Mouse (Mus musculus) hindbrain, postnatal 0 days (tissue): ENCODE data around the gene Vhl. TPM values are rescaled to one million over a fixed set of nuclear protein-coding genes. Genes with fewer than 3 reads are reported as not detected.

ENCODE experiments used
- ATAC-seq: fragments of 200-750 bp; cut with Nextera tagmentation; 2 replicates; pipeline ENCODE4 v1.8.0; 2017; ENCODE audit warnings: mild to moderate bottlenecking, moderate TSS enrichment, moderate library complexity
- DNase-seq: peaks from one replicate; pipeline ENCODE4 v3.0.0-alpha.2; 2015; ENCODE audit warnings: low spot score
- H3K27ac ChIP-seq: fragments of 300-500 bp; sonication (generic); 2 replicates; pipeline ENCODE4 v1.5.1; 2014; ENCODE audit warnings: mild to moderate bottlenecking
- H3K27me3 ChIP-seq: fragments of 300-500 bp; sonication (generic); 2 replicates; pipeline ENCODE4 v1.6.1; 2014; ENCODE audit warnings: low read length, mixed read lengths; ENCODE audit not compliant: insufficient read depth
- H3K36me3 ChIP-seq: fragments of 300-500 bp; sonication (generic); 2 replicates; pipeline ENCODE4 v1.6.1; 2014; ENCODE audit warnings: low read length, mixed read lengths; ENCODE audit not compliant: insufficient read depth
- H3K4me1 ChIP-seq: fragments of 300-500 bp; sonication (generic); 2 replicates; pipeline ENCODE4 v1.6.1; 2014; ENCODE audit warnings: antibody characterized with exemption, low read length, mixed read lengths; ENCODE audit not compliant: insufficient read depth
- H3K4me2 ChIP-seq: fragments of 300-500 bp; sonication (generic); 2 replicates; pipeline ENCODE4 v1.6.1; 2014; ENCODE audit warnings: low read depth, mild to moderate bottlenecking, low read length, moderate library complexity, mixed read lengths
- H3K4me3 ChIP-seq: fragments of 300-500 bp; sonication (generic); 2 replicates; pipeline ENCODE4 v1.5.1; 2014; ENCODE audit warnings: low read length
- H3K9ac ChIP-seq: fragments of 300-500 bp; sonication (generic); replicated peaks from 2 replicates; pipeline ENCODE4 v1.6.1; 2014; ENCODE audit warnings: mild to moderate bottlenecking, low read length, moderate library complexity, mixed read lengths
- H3K9me3 ChIP-seq: fragments of 300-500 bp; sonication (generic); 2 replicates; pipeline ENCODE4 v1.6.1; 2016; ENCODE audit warnings: low read length, mixed read lengths
- CTCF ChIP-seq: IDR thresholded peaks from 2 replicates; pipeline ENCODE4 v1.5.1; 2016; ENCODE audit warnings: antibody characterized with exemption, control low read depth, low read depth
- WGBS: fragments of 180-500 bp; shearing (Covaris S2); extraction: QIAGEN DNeasy Blood & Tissue Kit; methylation state at CpG from one replicate; pipeline ENCODE4 v1.1.7; 2014; 5-methylcytosine and 5-hydroxymethylcytosine counted together
- polyA plus RNA-seq: library from polyadenylated mRNA; unstranded; fragments of >200 nt; fragmentation: Nextera tagmentation; extraction: Ambion mirVana; gene quantifications from 2 replicates; pipeline ENCODE4 v1.2.1, GENCODE M21; 2015
- total RNA-seq: library from RNA; depleted of rRNA; stranded (reverse); fragments of >200 nt; gene quantifications from 2 replicates; pipeline ENCODE4 v1.2.3, GENCODE M21; 2014

The Vhl gene
- total and polyA plus RNA-seq, 2 experiments from 2014 or later = 66.8 to 95.9 TPM

DNA sequence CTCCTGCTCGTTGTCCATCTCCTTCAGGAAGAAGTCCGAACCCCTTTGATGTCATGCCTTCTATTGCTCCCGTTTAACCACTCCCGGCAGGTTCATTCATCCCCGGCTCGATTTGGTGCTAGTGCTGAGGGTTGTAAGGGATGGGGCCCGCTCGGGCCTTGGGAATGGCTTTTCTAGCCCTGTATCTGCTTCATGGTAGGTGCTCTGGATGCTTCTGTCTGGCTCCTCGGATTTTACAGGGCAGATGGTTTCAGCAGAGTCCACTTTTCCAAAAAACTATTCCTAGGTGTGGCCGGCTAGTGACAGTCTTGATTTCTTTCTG is 18.6 kb upstream of the Vhl start:
- TF ChIP-seq CTCF = no peak
- peaks cover 10% of the 10 kb centered on the region; the same call in 1 of the 2 replicates for H3K4me1 ChIP-seq
- no peak for DNase-seq
- WGBS = 3% methylated on average over 10 of the region's 10 CpGs
- H3K9me3 ChIP-seq = no peaks in the 10 kb centered on the region
- H3K36me3 ChIP-seq = no peaks in the 10 kb centered on the region; the same call in 1 of the 2 replicates
- peak overlapping the region; percentile 69 for H3K4me2 ChIP-seq
- H3K9ac ChIP-seq = peak overlapping the region; percentile 92
- H3K27ac ChIP-seq = peak overlapping the region; percentile 93
- H3K27me3 ChIP-seq = no peaks in the 10 kb centered on the region
- peak; percentile 31; the same call in 1 of the 2 replicates for ATAC-seq
- H3K4me3 ChIP-seq = peak overlapping the region; percentile 90

DNA sequence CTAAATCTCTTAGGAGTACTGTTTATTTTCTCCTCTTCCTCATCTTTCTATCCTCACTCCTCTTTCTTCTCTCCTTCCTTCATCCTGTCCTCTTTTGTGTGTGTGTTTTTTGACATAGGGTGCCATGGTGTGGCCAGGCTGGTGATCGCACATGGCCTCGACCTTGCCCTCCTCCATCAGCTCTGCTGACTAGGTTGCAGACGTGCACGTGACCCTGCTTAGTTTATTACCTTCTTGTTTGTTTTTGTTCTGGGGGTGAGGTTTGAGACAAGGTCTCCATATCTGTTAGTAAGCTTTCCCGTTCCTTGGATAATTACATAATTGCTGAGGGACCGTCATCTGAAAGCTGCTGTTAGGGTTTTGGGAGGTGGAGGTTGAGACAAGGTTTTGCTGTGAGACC is 14.9 kb upstream of the Vhl start:
- H3K9ac ChIP-seq = no peak overlapping the region
- H3K4me1 ChIP-seq = peaks cover 10% of the 10 kb centered on the region; the same call in 1 of the 2 replicates
- peaks cover 4% of the 10 kb centered on the region; the same call in 1 of the 2 replicates for H3K36me3 ChIP-seq
- H3K9me3 ChIP-seq = no peaks in the 10 kb centered on the region
- no peak for TF ChIP-seq CTCF
- no peak overlapping the region for H3K4me3 ChIP-seq
- no peak overlapping the region for H3K4me2 ChIP-seq
- ATAC-seq (no peak), DNase-seq (no peak)
- H3K27me3 ChIP-seq = no peaks in the 10 kb centered on the region
- no peak overlapping the region for H3K27ac ChIP-seq
- whole genome bisulfite sequencing = 89% methylated on average over 6 of the region's 6 CpGs

DNA sequence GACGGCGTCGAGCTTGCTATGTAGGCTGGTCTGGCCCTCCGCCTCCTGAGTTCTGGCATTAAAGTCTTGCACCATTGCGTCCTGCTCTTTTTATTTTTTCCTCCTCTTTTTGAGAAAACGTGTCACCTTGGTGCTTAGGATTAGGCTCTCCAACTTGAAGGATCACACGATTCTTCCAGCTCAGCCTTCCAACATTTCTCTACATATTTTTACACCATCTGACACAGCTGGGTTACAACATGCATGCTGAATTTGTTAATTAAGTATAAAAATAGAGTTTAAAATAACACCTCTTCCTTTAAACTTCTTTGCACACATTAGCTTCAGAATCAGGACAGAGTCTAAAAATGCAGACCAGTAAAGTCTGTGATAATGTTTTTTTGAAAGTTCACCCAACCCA is 14.5 kb upstream of the Vhl start:
- H3K27me3 ChIP-seq = no peaks in the 10 kb centered on the region
- H3K4me1 ChIP-seq = peaks cover 10% of the 10 kb centered on the region; the same call in 1 of the 2 replicates
- no peak overlapping the region for H3K4me3 ChIP-seq
- WGBS = 94% methylated on average over 7 of the region's 7 CpGs
- no peak overlapping the region for H3K4me2 ChIP-seq
- ATAC-seq = no peak
- H3K9me3 ChIP-seq = no peaks in the 10 kb centered on the region
- no peak for TF ChIP-seq CTCF
- DNase-seq = no peak
- H3K27ac ChIP-seq = no peak overlapping the region
- H3K36me3 ChIP-seq = peaks cover 4% of the 10 kb centered on the region; the same call in 1 of the 2 replicates
- no peak overlapping the region for H3K9ac ChIP-seq

DNA sequence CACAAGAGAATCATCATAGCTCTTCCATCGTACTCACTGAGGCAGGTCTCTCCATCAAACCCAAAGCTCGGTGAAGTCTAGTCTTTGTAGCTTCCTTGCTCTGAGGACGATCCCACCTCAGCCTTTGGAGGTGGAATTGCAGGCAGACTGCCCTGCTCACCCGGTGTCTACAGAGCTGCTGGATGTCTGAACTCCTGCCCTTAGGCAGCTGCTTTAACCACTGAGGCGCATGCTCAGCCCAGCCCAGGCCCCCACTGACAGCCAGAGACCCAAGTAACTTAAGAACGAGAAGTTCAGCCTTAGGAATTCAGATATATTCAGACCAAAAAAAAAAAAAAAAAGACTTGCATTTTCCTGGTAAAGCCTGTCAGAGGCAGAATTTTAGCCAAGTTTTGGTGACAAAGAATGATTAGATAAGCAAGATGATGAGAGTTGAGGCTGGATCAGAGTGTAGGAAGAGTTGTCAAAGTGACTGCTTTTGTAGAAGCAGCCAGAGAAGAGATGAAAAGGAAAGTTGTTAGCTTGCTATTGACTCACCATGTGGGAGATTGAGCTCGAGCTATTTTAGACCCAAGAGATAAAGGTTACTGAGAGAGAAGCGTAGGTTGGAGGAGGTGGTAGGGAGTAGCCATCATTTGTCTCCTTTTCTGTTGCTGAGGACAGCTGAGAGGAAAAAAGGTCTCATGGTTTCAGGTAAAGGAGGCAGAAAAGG is 11.3 kb upstream of the Vhl start:
- 90% methylated on average over 8 of the region's 8 CpGs for WGBS
- no peak for DNase-seq
- no peak for TF ChIP-seq CTCF

DNA sequence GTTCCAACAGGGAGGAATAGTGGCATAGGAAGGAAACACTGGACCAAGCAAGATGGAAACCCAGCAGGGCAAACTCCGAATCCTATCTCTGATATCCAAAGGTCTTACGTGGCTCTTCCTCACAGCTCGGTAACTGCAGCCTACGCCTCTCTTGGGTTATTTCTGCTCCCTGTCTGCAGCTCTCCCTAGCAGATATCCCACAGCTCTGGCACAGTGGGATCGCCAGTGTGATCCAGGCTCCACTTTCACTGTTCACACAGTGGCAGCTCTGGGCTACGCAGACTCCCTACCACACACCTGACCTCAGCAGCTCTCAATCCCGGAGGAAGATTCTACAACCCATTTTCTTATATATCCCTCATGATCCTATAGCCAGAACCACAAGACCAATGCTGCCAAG is 9.6 kb upstream of the Vhl start:
- ATAC-seq (no peak), DNase-seq (no peak)
- Histone ChIP-seq H3K9me3 (no peaks in the 10 kb centered on the region), H3K27ac (no peak overlapping the region), H3K4me3 (no peak overlapping the region), H3K4me2 (no peak overlapping the region), H3K27me3 (no peaks in the 10 kb centered on the region), H3K4me1 (no peaks in the 10 kb centered on the region), H3K9ac (no peak overlapping the region), H3K36me3 (peaks cover 33% of the 10 kb centered on the region)
- TF ChIP-seq CTCF = no peak
- WGBS = 99% methylated on average over 7 of the region's 7 CpGs

More for the DNA sequence above, 11.3 kb upstream of the Vhl start:
- H3K9ac ChIP-seq = no peak overlapping the region
- no peak overlapping the region for H3K4me3 ChIP-seq
- no peaks in the 10 kb centered on the region for H3K4me1 ChIP-seq
- no peak for ATAC-seq
- peaks cover 24% of the 10 kb centered on the region for H3K36me3 ChIP-seq
- no peaks in the 10 kb centered on the region for H3K9me3 ChIP-seq
- H3K4me2 ChIP-seq = no peak overlapping the region
- no peaks in the 10 kb centered on the region for H3K27me3 ChIP-seq
- H3K27ac ChIP-seq = no peak overlapping the region

DNA sequence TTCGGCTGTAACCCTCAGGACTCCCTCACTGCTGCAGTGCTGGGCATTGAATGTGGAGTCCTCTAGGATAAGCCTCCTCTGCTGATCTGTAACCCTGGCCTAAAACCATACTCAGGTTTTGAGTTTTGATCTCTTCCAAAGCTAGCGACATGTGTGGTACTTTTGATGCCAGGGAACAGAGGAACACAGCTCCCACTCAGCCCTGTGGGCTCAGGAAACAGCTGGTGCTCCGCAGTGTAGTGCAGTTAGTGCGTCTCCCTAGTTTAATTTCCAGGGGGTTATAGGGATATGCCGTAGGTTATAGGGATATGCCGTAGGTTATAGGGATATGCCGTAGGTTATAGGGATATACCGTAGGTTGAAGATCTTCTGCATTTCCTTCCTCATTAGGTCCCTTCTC is 8.8 kb upstream of the Vhl start:
- DNase-seq (no peak), ATAC-seq (no peak)
- Histone ChIP-seq H3K9ac (no peak overlapping the region), H3K4me2 (no peak overlapping the region), H3K9me3 (no peaks in the 10 kb centered on the region), H3K27me3 (no peaks in the 10 kb centered on the region), H3K4me3 (no peak overlapping the region), H3K36me3 (peaks cover 33% of the 10 kb centered on the region), H3K27ac (no peak overlapping the region), H3K4me1 (no peaks in the 10 kb centered on the region)
- 95% methylated on average over 8 of the region's 8 CpGs for WGBS
- TF ChIP-seq CTCF = no peak

DNA sequence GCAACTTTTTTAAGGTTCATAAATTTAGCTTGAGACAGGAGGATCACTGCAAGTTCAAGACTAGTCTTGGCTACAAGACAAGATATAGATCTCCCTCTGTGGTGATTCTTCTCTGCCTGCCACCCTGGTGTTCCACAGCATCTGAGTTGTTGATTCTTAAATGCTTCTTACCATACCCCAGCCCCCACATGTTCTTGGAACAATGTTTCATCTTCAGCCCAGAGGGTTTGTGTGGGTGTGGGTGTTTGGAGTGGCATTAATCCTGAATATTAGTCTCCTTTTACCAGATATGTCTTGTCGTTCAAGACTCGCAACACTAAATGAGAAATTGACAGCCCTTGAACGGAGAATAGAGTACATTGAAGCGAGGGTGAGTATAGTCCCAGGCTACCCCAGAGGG is 8.3 kb upstream of the Vhl start:
- Histone ChIP-seq H3K4me3 (no peak overlapping the region), H3K27ac (no peak overlapping the region), H3K27me3 (no peaks in the 10 kb centered on the region), H3K9me3 (no peaks in the 10 kb centered on the region), H3K9ac (no peak overlapping the region), H3K4me1 (no peaks in the 10 kb centered on the region), H3K36me3 (peaks cover 33% of the 10 kb centered on the region), H3K4me2 (no peak overlapping the region)
- 92% methylated on average over 4 of the region's 4 CpGs for WGBS
- ATAC-seq (no peak), DNase-seq (no peak)
- no peak for TF ChIP-seq CTCF
